Mouse (Mus musculus): ENCODE results near the gene Man2b1. TPM values are rescaled to one million over a fixed set of nuclear protein-coding genes. Genes with fewer than 3 reads are reported as not detected.

The Man2b1 gene
- polyA plus RNA-seq, 2 experiments, result 34.2 to 46.7 TPM

GRCm38 (mm10) chr8:85096196-85096595 is 13.1 kb downstream of the Man2b1 start:
- no peak overlapping the region for H3K4me2 ChIP-seq (replicated peaks; ENCODE audit: low read depth, low read length, severe bottlenecking)
- H3K4me1 ChIP-seq (ENCODE audit: control insufficient read depth, insufficient read depth, low read length), result no peaks in the 10 kb centered on the region
- no peak for DNase-seq (ENCODE audit: low spot score)
- H3K27me3 ChIP-seq (ENCODE audit: control insufficient read depth, insufficient read depth, low read length), result no peaks in the 10 kb centered on the region
- WGBS, result 93% methylated on average over 16 of the region's 16 CpGs
- no peak overlapping the region for H3K9ac ChIP-seq (ENCODE audit: low read depth, low read length, severe bottlenecking)
- TF ChIP-seq POLR2A (IDR thresholded peaks at IDR 0.05; ENCODE audit: borderline replicate concordance, extremely low read depth, insufficient read depth, insufficient read length), result no peak
- no peak overlapping the region for H3K4me3 ChIP-seq (replicated peaks; ENCODE audit: low read length)
- ATAC-seq (ENCODE audit: low FRiP score, low read depth), result no peak
- no peaks in the 10 kb centered on the region for H3K9me3 ChIP-seq (ENCODE audit: control insufficient read depth, low read length)
- no peak overlapping the region for H3K27ac ChIP-seq (replicated peaks; ENCODE audit: low read depth, low read length)
- peaks cover 51% of the 10 kb centered on the region for H3K36me3 ChIP-seq (ENCODE audit: control insufficient read depth, insufficient read depth, low read length)

DNA sequence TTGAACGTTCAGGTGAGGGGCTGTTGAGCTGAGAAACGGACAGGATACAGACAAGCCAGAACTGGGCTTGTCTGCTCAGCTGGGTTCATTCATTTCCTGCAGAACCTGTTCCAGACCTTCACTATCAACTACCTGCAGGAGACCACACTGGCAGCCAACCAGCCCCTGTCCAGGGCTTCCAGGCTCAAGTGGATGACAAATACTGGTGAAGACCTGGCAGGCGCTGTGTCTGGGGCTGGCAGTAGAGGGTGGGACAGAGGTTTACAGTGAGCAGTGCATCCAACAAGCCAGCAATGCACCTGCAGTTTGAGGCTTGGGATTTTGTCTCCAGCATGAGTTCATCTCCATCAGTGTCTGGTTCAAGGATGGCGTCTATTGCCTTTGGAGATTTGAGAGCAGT is 13.8 kb downstream of the Man2b1 start:
- Histone ChIP-seq H3K9ac (ENCODE audit: low read depth, low read length, severe bottlenecking) (no peak overlapping the region), H3K27me3 (ENCODE audit: control insufficient read depth, insufficient read depth, low read length) (no peaks in the 10 kb centered on the region), H3K36me3 (ENCODE audit: control insufficient read depth, insufficient read depth, low read length) (peaks cover 51% of the 10 kb centered on the region), H3K4me1 (ENCODE audit: control insufficient read depth, insufficient read depth, low read length) (no peaks in the 10 kb centered on the region), H3K4me2 (replicated peaks; ENCODE audit: low read depth, low read length, severe bottlenecking) (no peak overlapping the region), H3K9me3 (ENCODE audit: control insufficient read depth, low read length) (no peaks in the 10 kb centered on the region), H3K4me3 (replicated peaks; ENCODE audit: low read length) (no peak overlapping the region), H3K27ac (replicated peaks; ENCODE audit: low read depth, low read length) (no peak overlapping the region)
- ATAC-seq (ENCODE audit: low FRiP score, low read depth), result no peak
- no peak for DNase-seq (ENCODE audit: low spot score)
- TF ChIP-seq POLR2A (IDR thresholded peaks at IDR 0.05; ENCODE audit: borderline replicate concordance, extremely low read depth, insufficient read depth, insufficient read length), result no peak
- 93% methylated on average over 4 of the region's 4 CpGs for WGBS

GRCm38 (mm10) chr8:85100076-85100665 is 17.1 kb downstream of the Man2b1 start:
- H3K4me3 ChIP-seq (replicated peaks; ENCODE audit: low read length), result no peak overlapping the region
- ATAC-seq (ENCODE audit: low FRiP score, low read depth) (no peak), DNase-seq (ENCODE audit: low spot score) (no peak)
- H3K36me3 ChIP-seq (ENCODE audit: control insufficient read depth, insufficient read depth, low read length), result peaks cover 34% of the 10 kb centered on the region
- H3K4me1 ChIP-seq (ENCODE audit: control insufficient read depth, insufficient read depth, low read length), result no peaks in the 10 kb centered on the region
- H3K27me3 ChIP-seq (ENCODE audit: control insufficient read depth, insufficient read depth, low read length), result no peaks in the 10 kb centered on the region
- no peak overlapping the region for H3K4me2 ChIP-seq (replicated peaks; ENCODE audit: low read depth, low read length, severe bottlenecking)
- WGBS, result 80% methylated on average over 4 of the region's 4 CpGs
- no peak for TF ChIP-seq POLR2A (IDR thresholded peaks at IDR 0.05; ENCODE audit: borderline replicate concordance, extremely low read depth, insufficient read depth, insufficient read length)
- no peaks in the 10 kb centered on the region for H3K9me3 ChIP-seq (ENCODE audit: control insufficient read depth, low read length)
- no peak overlapping the region for H3K27ac ChIP-seq (replicated peaks; ENCODE audit: low read depth, low read length)
- no peak overlapping the region for H3K9ac ChIP-seq (ENCODE audit: low read depth, low read length, severe bottlenecking)

GRCm38 (mm10) chr8:85113241-85113640 is 30.2 kb downstream of the Man2b1 start:
- no peak overlapping the region for H3K4me2 ChIP-seq (replicated peaks; ENCODE audit: low read depth, low read length, severe bottlenecking)
- TF ChIP-seq POLR2A (IDR thresholded peaks at IDR 0.05; ENCODE audit: borderline replicate concordance, extremely low read depth, insufficient read depth, insufficient read length), result no peak
- ATAC-seq (ENCODE audit: low FRiP score, low read depth) (no peak), DNase-seq (ENCODE audit: low spot score) (no peak)
- WGBS, result 95% methylated on average over 10 of the region's 10 CpGs
- H3K9ac ChIP-seq (ENCODE audit: low read depth, low read length, severe bottlenecking), result no peak overlapping the region
- H3K4me3 ChIP-seq (replicated peaks; ENCODE audit: low read length), result no peak overlapping the region
- H3K27ac ChIP-seq (replicated peaks; ENCODE audit: low read depth, low read length), result no peak overlapping the region
- H3K4me1 ChIP-seq (ENCODE audit: control insufficient read depth, insufficient read depth, low read length), result no peaks in the 10 kb centered on the region
- peaks cover 27% of the 10 kb centered on the region for H3K36me3 ChIP-seq (ENCODE audit: control insufficient read depth, insufficient read depth, low read length)
- no peaks in the 10 kb centered on the region; the same call in 1 of the 2 replicates for H3K9me3 ChIP-seq (ENCODE audit: control insufficient read depth, low read length)
- no peaks in the 10 kb centered on the region for H3K27me3 ChIP-seq (ENCODE audit: control insufficient read depth, insufficient read depth, low read length)

- no peak for ATAC-seq (ENCODE audit: low FRiP score, low read depth)
- no peak for DNase-seq (ENCODE audit: low spot score)
- Histone ChIP-seq H3K27ac (replicated peaks; ENCODE audit: low read depth, low read length) (no peak overlapping the region), H3K4me2 (replicated peaks; ENCODE audit: low read depth, low read length, severe bottlenecking) (no peak overlapping the region), H3K9ac (ENCODE audit: low read depth, low read length, severe bottlenecking) (no peak overlapping the region), H3K36me3 (ENCODE audit: control insufficient read depth, insufficient read depth, low read length) (peaks cover 17% of the 10 kb centered on the region), H3K4me1 (ENCODE audit: control insufficient read depth, insufficient read depth, low read length) (no peaks in the 10 kb centered on the region), H3K4me3 (replicated peaks; ENCODE audit: low read length) (no peak overlapping the region), H3K27me3 (ENCODE audit: control insufficient read depth, insufficient read depth, low read length) (no peaks in the 10 kb centered on the region), H3K9me3 (ENCODE audit: control insufficient read depth, low read length) (no peaks in the 10 kb centered on the region)
- no peak for TF ChIP-seq POLR2A (IDR thresholded peaks at IDR 0.05; ENCODE audit: borderline replicate concordance, extremely low read depth, insufficient read depth, insufficient read length)
- 76% methylated on average over 4 of the region's 4 CpGs for WGBS
Measured at GRCm38 (mm10) chr8:85115501-85115900, 32.4 kb downstream of the Man2b1 start.
